Mouse (Mus musculus): ENCODE data around the gene Gstz1. TPM values are rescaled to one million over a fixed set of nuclear protein-coding genes. Genes with fewer than 3 reads are reported as not detected.

The Gstz1 gene
- polyA plus RNA-seq, 1 experiment, result 11.4 TPM

DNA sequence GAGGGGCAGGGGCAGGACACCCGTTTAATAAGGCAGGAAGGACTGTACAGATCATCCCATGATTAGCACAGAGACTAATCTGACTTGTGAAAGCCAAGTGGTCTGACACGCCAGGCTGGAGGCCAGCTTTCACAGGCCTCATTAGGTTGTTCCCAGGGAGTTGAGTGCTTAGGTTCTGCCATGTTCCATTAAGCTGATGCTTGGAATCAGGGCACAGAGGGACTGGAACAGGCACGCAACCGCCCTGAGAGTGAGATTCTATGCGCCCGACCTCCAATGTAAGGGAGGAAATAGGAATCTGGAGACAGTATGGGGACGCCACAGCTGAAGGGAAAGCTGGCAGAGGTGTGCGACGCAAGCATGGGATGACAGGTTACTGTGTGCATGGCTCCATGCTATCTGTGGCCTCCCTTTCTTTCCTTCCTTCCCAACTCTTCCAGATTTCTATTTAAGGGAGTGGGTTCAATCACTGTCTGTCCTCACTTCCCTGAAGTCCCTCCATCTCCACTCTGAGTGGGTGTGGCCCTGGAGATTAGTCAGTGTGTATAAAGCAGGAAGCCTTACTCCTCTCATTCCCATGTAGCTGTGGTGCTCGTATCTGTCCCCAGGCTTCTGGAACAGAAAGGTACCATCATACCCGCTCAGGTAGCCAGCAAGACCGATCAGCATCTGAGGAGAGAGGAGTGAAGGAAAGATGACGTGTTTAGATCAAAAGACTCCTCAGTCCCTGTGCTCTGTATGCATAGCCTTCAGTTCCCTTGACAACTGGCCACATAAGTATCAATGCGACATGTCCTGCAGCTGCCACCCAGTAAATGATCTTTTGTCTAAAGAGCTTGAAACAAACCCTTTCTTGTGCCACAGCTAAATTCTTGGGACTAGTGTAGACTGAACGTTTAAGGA is 9.3 kb upstream of the Gstz1 start:
- Histone ChIP-seq H3K36me3 (ENCODE audit: control insufficient read depth, insufficient read depth, low read length) (no peaks in the 10 kb centered on the region), H3K27ac (ENCODE audit: insufficient read depth, low read length) (no peak overlapping the region), H3K4me3 (ENCODE audit: extremely low read depth, insufficient read depth, insufficient read length) (no peak overlapping the region), H3K4me1 (ENCODE audit: control insufficient read depth, insufficient read depth, insufficient read length) (no peaks in the 10 kb centered on the region), H3K27me3 (ENCODE audit: control insufficient read depth, insufficient read depth, low read length) (no peaks in the 10 kb centered on the region)
- no peak for DNase-seq (ENCODE audit: low read depth in 1 of 2, low spot score in 2 of 2)
- TF ChIP-seq POLR2A (IDR thresholded peaks at IDR 0.05; ENCODE audit: low read depth, low read length) (no peak), CTCF (IDR thresholded peaks at IDR 0.05; ENCODE audit: extremely low read depth, insufficient read depth, insufficient read length, insufficient replicate concordance) (no peak)
- WGBS, result 94% methylated on average over 15 of the region's 15 CpGs

- H3K27me3 ChIP-seq (ENCODE audit: control insufficient read depth, insufficient read depth, low read length), result no peaks in the 10 kb centered on the region
- no peak overlapping the region for H3K4me3 ChIP-seq (ENCODE audit: extremely low read depth, insufficient read depth, insufficient read length)
- WGBS, result 98% methylated on average over 2 of the region's 2 CpGs
- TF ChIP-seq CTCF (IDR thresholded peaks at IDR 0.05; ENCODE audit: extremely low read depth, insufficient read depth, insufficient read length, insufficient replicate concordance) (no peak), POLR2A (IDR thresholded peaks at IDR 0.05; ENCODE audit: low read depth, low read length) (no peak)
- no peak overlapping the region for H3K27ac ChIP-seq (ENCODE audit: insufficient read depth, low read length)
- no peaks in the 10 kb centered on the region for H3K4me1 ChIP-seq (ENCODE audit: control insufficient read depth, insufficient read depth, insufficient read length)
- H3K36me3 ChIP-seq (ENCODE audit: control insufficient read depth, insufficient read depth, low read length), result no peaks in the 10 kb centered on the region
- no peak for DNase-seq (ENCODE audit: low read depth in 1 of 2, low spot score in 2 of 2)
Observed at GRCm38 (mm10) chr12:87138342-87138701, 8.6 kb upstream of the Gstz1 start.

DNA sequence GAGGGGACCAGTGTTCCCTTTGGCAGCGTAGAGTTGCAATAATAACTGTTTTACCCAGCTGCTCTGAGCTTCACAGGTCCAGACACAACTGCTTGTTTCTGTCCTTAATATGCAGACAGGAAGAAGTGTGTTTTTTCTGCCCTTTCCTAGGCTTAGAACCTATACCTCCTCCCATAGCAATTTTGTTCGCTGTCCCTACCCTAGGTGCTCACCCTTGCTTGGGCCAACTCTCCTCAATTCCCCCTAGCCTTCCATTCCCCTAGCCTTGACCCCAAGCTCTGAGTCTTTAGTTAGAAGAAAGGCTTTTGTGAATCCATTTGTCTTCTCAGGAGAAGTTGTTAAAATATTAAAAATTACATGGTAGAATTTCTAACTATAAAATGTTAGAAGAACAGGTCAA is 8.2 kb upstream of the Gstz1 start:
- 48% methylated on average over 2 of the region's 2 CpGs for WGBS
- Histone ChIP-seq H3K36me3 (ENCODE audit: control insufficient read depth, insufficient read depth, low read length) (no peaks in the 10 kb centered on the region), H3K4me1 (ENCODE audit: control insufficient read depth, insufficient read depth, insufficient read length) (no peaks in the 10 kb centered on the region), H3K27ac (ENCODE audit: insufficient read depth, low read length) (no peak overlapping the region), H3K4me3 (ENCODE audit: extremely low read depth, insufficient read depth, insufficient read length) (no peak overlapping the region), H3K27me3 (ENCODE audit: control insufficient read depth, insufficient read depth, low read length) (no peaks in the 10 kb centered on the region)
- no peak for DNase-seq (ENCODE audit: low read depth in 1 of 2, low spot score in 2 of 2)
- TF ChIP-seq POLR2A (IDR thresholded peaks at IDR 0.05; ENCODE audit: low read depth, low read length) (no peak), CTCF (IDR thresholded peaks at IDR 0.05; ENCODE audit: extremely low read depth, insufficient read depth, insufficient read length, insufficient replicate concordance) (no peak)

DNA sequence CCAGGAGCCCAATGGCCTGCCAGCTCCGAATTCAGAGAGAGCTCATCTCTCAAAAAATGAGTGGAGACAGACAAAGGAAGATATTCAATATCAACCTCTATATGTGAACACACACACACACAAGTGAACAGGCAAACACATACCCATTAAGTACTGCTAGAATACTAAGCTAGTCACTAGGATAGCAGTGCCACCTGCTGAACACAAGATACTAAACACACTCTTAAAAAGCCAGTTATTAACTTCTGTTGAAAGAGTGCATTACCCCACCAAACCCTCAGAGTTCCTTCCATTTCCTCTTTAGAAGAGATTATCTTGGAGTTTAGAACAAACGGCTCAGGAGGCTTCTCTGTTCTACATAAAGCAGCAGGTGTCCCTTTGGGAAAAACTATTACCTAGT is 4.8 kb upstream of the Gstz1 start:
- TF ChIP-seq POLR2A (IDR thresholded peaks at IDR 0.05; ENCODE audit: low read depth, low read length), result no peak
- no peak for TF ChIP-seq CTCF (IDR thresholded peaks at IDR 0.05; ENCODE audit: extremely low read depth, insufficient read depth, insufficient read length, insufficient replicate concordance)
- no peaks in the 10 kb centered on the region for H3K27me3 ChIP-seq (ENCODE audit: control insufficient read depth, insufficient read depth, low read length)
- no peaks in the 10 kb centered on the region for H3K4me1 ChIP-seq (ENCODE audit: control insufficient read depth, insufficient read depth, insufficient read length)
- no peak overlapping the region for H3K4me3 ChIP-seq (ENCODE audit: extremely low read depth, insufficient read depth, insufficient read length)
- H3K27ac ChIP-seq (ENCODE audit: insufficient read depth, low read length), result no peak overlapping the region
- WGBS, result 77% methylated on average over 2 of the region's 2 CpGs
- DNase-seq (ENCODE audit: low read depth in 1 of 2, low spot score in 2 of 2), result no peak
- no peaks in the 10 kb centered on the region for H3K36me3 ChIP-seq (ENCODE audit: control insufficient read depth, insufficient read depth, low read length)

GRCm38 (mm10) chr12:87147395-87148089 is 577 bp downstream of the Gstz1 start, which contains the start of gene Pomt2:
Gene Pomt2, minus strand, starts transcription at chr12:87147968.
- peak; percentile 85 to 89 for DNase-seq (ENCODE audit: low read depth in 1 of 2, low spot score in 2 of 2)
- peak within 1 kb of the TSS; percentile 84 for H3K27ac ChIP-seq (ENCODE audit: insufficient read depth, low read length)
- no peaks in the 10 kb centered on the region; the same call in 1 of the 2 replicates for H3K4me1 ChIP-seq (ENCODE audit: control insufficient read depth, insufficient read depth, insufficient read length)
- TF ChIP-seq CTCF (IDR thresholded peaks at IDR 0.05; ENCODE audit: extremely low read depth, insufficient read depth, insufficient read length, insufficient replicate concordance) (no peak), POLR2A (IDR thresholded peaks at IDR 0.05; ENCODE audit: low read depth, low read length) (peak; percentile 31; the same call in 1 of the 2 replicates)
- H3K36me3 ChIP-seq (ENCODE audit: control insufficient read depth, insufficient read depth, low read length), result no peaks in the 10 kb centered on the region
- H3K27me3 ChIP-seq (ENCODE audit: control insufficient read depth, insufficient read depth, low read length), result no peaks in the 10 kb centered on the region
- peak within 1 kb of the TSS; percentile 91 for H3K4me3 ChIP-seq (ENCODE audit: extremely low read depth, insufficient read depth, insufficient read length)
- under 1% methylated on average over 61 of the region's 61 CpGs for WGBS

- WGBS, result 17% methylated on average over 15 of the region's 15 CpGs
- no peak for DNase-seq (ENCODE audit: low read depth in 1 of 2, low spot score in 2 of 2)
- no peaks in the 10 kb centered on the region for H3K27me3 ChIP-seq (ENCODE audit: control insufficient read depth, insufficient read depth, low read length)
- H3K4me3 ChIP-seq (ENCODE audit: extremely low read depth, insufficient read depth, insufficient read length), result peak overlapping the region; percentile 91
- peak overlapping the region; percentile 84; the same call in 1 of the 2 replicates for H3K27ac ChIP-seq (ENCODE audit: insufficient read depth, low read length)
- TF ChIP-seq POLR2A (IDR thresholded peaks at IDR 0.05; ENCODE audit: low read depth, low read length) (no peak), CTCF (IDR thresholded peaks at IDR 0.05; ENCODE audit: extremely low read depth, insufficient read depth, insufficient read length, insufficient replicate concordance) (no peak)
- H3K36me3 ChIP-seq (ENCODE audit: control insufficient read depth, insufficient read depth, low read length), result no peaks in the 10 kb centered on the region
- no peaks in the 10 kb centered on the region; the same call in 1 of the 2 replicates for H3K4me1 ChIP-seq (ENCODE audit: control insufficient read depth, insufficient read depth, insufficient read length)
Observed at GRCm38 (mm10) chr12:87148136-87148535, 1.2 kb downstream of the Gstz1 start.
